Mouse (Mus musculus) MEL (cell line): ENCODE measurements around the gene Fzd4. TPM values are rescaled to one million over a fixed set of nuclear protein-coding genes. Genes with fewer than 3 reads are reported as not detected.

Source experiments
- DNase-seq: peaks from one replicate; pipeline ENCODE4 v3.0.0; 2011; ENCODE audit warnings: low read depth, low spot score
- H3K27ac ChIP-seq: 2 replicates; pipeline ENCODE4 v1.5.1; 2012; ENCODE audit warnings: low read depth, mild to moderate bottlenecking, control low read depth, low read length, moderate library complexity; ENCODE audit not compliant: control insufficient read depth
- H3K27me3 ChIP-seq, 2 experiments: fragments of 150-350 bp in 1 of 2; sonication (generic) in 1 of 2; 2 replicates each; pipeline ENCODE4 v1.6.1; 2012; ENCODE audit warnings: low read length in 2 of 2, mild to moderate bottlenecking in 2 of 2, improper control_type of control experiment in 1 of 2, moderate library complexity in 1 of 2; ENCODE audit not compliant: insufficient read depth in 2 of 2, control insufficient read depth in 1 of 2
- H3K36me3 ChIP-seq, 2 experiments: 2 replicates each; pipeline ENCODE4 v1.6.1; 2012 to 2014; ENCODE audit warnings: low read length in 2 of 2, improper control_type of control experiment in 1 of 2, inconsistent platforms in 1 of 2, mild to moderate bottlenecking in 1 of 2; ENCODE audit not compliant: insufficient read depth in 2 of 2, control insufficient read depth in 1 of 2
- H3K4me1 ChIP-seq, 2 experiments: fragments of 150-350 bp in 1 of 2; sonication (generic) in 1 of 2; 2 replicates each; pipeline ENCODE4 v1.6.1; 2012; ENCODE audit warnings: low read length in 2 of 2, improper control_type of control experiment in 1 of 2, mild to moderate bottlenecking in 1 of 2; ENCODE audit not compliant: insufficient read depth in 2 of 2, control insufficient read depth in 1 of 2
- H3K4me3 ChIP-seq, 2 experiments: fragments of 150-350 bp in 1 of 2; sonication (generic) in 1 of 2; 2 replicates each; pipeline ENCODE4 v1.5.1; 2012; ENCODE audit warnings: low read depth in 2 of 2, low read length in 2 of 2, mild to moderate bottlenecking in 2 of 2, moderate library complexity in 2 of 2, control low read depth in 1 of 2, improper control_type of control experiment in 1 of 2; ENCODE audit not compliant: control insufficient read depth in 1 of 2, insufficient read depth in 1 of 2
- H3K79me2 ChIP-seq: 2 replicates; pipeline ENCODE4 v1.6.1; 2012; ENCODE audit warnings: mild to moderate bottlenecking, low read length, moderate library complexity; ENCODE audit not compliant: control insufficient read depth, poor library complexity, insufficient read depth
- H3K9ac ChIP-seq: 2 replicates; pipeline ENCODE4 v1.6.1; 2012; ENCODE audit warnings: low read depth, mild to moderate bottlenecking, control low read depth, low read length, moderate library complexity; ENCODE audit not compliant: control insufficient read depth, poor library complexity, severe bottlenecking
- H3K9me3 ChIP-seq: fragments of 150-350 bp; sonication (generic); replicated peaks from 2 replicates; pipeline ENCODE4 v1.6.1; 2012; ENCODE audit warnings: mild to moderate bottlenecking, low read length, improper control_type of control experiment, moderate library complexity; ENCODE audit not compliant: insufficient read depth
- BHLHE40 ChIP-seq: IDR thresholded peaks from 2 replicates; pipeline ENCODE4 v1.6.1; 2012; ENCODE audit warnings: low read depth, mild to moderate bottlenecking, inconsistent platforms, low read length, improper control_type of control experiment, borderline replicate concordance
- CHD1 ChIP-seq: IDR thresholded peaks from 2 replicates; pipeline ENCODE4 v1.6.1; 2012; ENCODE audit warnings: low read depth, mild to moderate bottlenecking, inconsistent platforms, low read length, improper control_type of control experiment
- CHD2 ChIP-seq: IDR thresholded peaks from 2 replicates; pipeline ENCODE4 v1.6.1; 2011; ENCODE audit warnings: low read length, improper control_type of control experiment
- CTCF ChIP-seq, 3 experiments: IDR thresholded peaks in 2 of 3; conservative IDR thresholded peaks in 1 of 3; 2 replicates each; pipeline ENCODE4 v1.5.1; 2011 to 2012; ENCODE audit warnings: low read length in 3 of 3, low read depth in 2 of 3, mild to moderate bottlenecking in 2 of 3, improper control_type of control experiment in 1 of 3, inconsistent platforms in 1 of 3, mixed read lengths in 1 of 3, moderate library complexity in 1 of 3; ENCODE audit not compliant: control insufficient read depth in 1 of 3, insufficient read depth in 1 of 3, poor library complexity in 1 of 3, severe bottlenecking in 1 of 3
- EP300 ChIP-seq, 2 experiments: IDR thresholded peaks; 2 replicates each; pipeline ENCODE4 v1.6.1; 2011; ENCODE audit warnings: improper control_type of control experiment in 2 of 2, low read length in 2 of 2, low read depth in 1 of 2, mild to moderate bottlenecking in 1 of 2
- ETS1 ChIP-seq: IDR thresholded peaks from 2 replicates; pipeline ENCODE4 v1.6.1; 2012; ENCODE audit warnings: low read depth, mild to moderate bottlenecking, inconsistent platforms, low read length, improper control_type of control experiment, moderate library complexity
- GATA1 ChIP-seq: IDR thresholded peaks from 2 replicates; pipeline ENCODE4 v1.6.1; 2011; ENCODE audit warnings: low read depth, low read length, improper control_type of control experiment
- JUND ChIP-seq: IDR thresholded peaks from 2 replicates; pipeline ENCODE4 v1.6.1; 2011; ENCODE audit warnings: low read depth, mild to moderate bottlenecking, improper control_type of control experiment, low read length
- MAFK ChIP-seq: IDR thresholded peaks from 2 replicates; pipeline ENCODE4 v1.6.1; 2011; ENCODE audit warnings: low read depth, mild to moderate bottlenecking, low read length, improper control_type of control experiment, borderline replicate concordance
- MEF2A ChIP-seq: IDR thresholded peaks from 2 replicates; pipeline ENCODE4 v1.6.1; 2014; ENCODE audit warnings: low read depth, mild to moderate bottlenecking, inconsistent platforms, low read length, improper control_type of control experiment; ENCODE audit not compliant: poor library complexity, insufficient replicate concordance, severe bottlenecking; ENCODE audit errors: extremely low read depth
- MYB ChIP-seq: IDR thresholded peaks from 2 replicates; pipeline ENCODE4 v1.6.1; 2011; ENCODE audit warnings: mild to moderate bottlenecking, low read depth, low read length, improper control_type of control experiment
- POLR2A ChIP-seq, 2 experiments: IDR thresholded peaks; 2 replicates each; pipeline ENCODE4 v1.6.1; 2011 to 2012; ENCODE audit warnings: low read length in 2 of 2, mild to moderate bottlenecking in 2 of 2, control low read depth in 1 of 2, improper control_type of control experiment in 1 of 2, low read depth in 1 of 2, moderate library complexity in 1 of 2; ENCODE audit not compliant: control insufficient read depth in 1 of 2, insufficient read depth in 1 of 2, poor library complexity in 1 of 2
- POLR2AphosphoS2 ChIP-seq: IDR thresholded peaks from 2 replicates; pipeline ENCODE4 v1.6.1; 2011; ENCODE audit warnings: low read length, improper control_type of control experiment
- POLR2AphosphoS5 ChIP-seq: IDR thresholded peaks from 2 replicates; pipeline ENCODE4 v1.6.1; 2012; ENCODE audit warnings: low read depth, borderline replicate concordance, mild to moderate bottlenecking, inconsistent platforms, low read length, moderate library complexity, mixed read lengths
- RCOR1 ChIP-seq: IDR thresholded peaks from 2 replicates; pipeline ENCODE4 v1.6.1; 2012; ENCODE audit warnings: low read depth, mild to moderate bottlenecking, inconsistent platforms, low read length, improper control_type of control experiment
- TBP ChIP-seq: IDR thresholded peaks from 2 replicates; pipeline ENCODE4 v1.8.0; 2011; ENCODE audit warnings: low read depth, low read length, improper control_type of control experiment
- UBTF ChIP-seq: IDR thresholded peaks from 2 replicates; pipeline ENCODE4 v1.6.1; 2012; ENCODE audit warnings: low read depth, mild to moderate bottlenecking, inconsistent platforms, low read length, improper control_type of control experiment, moderate library complexity, borderline replicate concordance; ENCODE audit not compliant: insufficient read depth
- polyA plus RNA-seq, 2 experiments: library from polyadenylated mRNA; stranded (reverse) in 1 of 2; unstranded in 1 of 2; fragments of >175 nt in 1 of 2; fragments of >200 nt in 1 of 2; gene quantifications; 2 replicates each; pipeline versions ENCODE4 v1.2.1 to v1.2.4; 2012; ENCODE audit warnings: low replicate concordance in 2 of 2, low read depth in 1 of 2; ENCODE audit not compliant: insufficient read length in 2 of 2, insufficient read depth in 1 of 2, missing spikeins in 1 of 2
- total RNA-seq: library from RNA; depleted of rRNA; stranded (reverse); fragments of 300-350 nt; gene quantifications from 2 replicates; pipeline ENCODE4 v1.2.3, GENCODE M21; 2012

Fzd4 gene
- total and polyA plus RNA-seq, 3 experiments = 0.08 to 1.1 TPM; not detected in 1

- Histone ChIP-seq H3K79me2 (no peaks in the 10 kb centered on the region), H3K27ac (no peak overlapping the region), H3K4me1 (no peaks in the 10 kb centered on the region), H3K4me3 (no peak overlapping the region), H3K27me3 (no peaks in the 10 kb centered on the region; a peak in 1 of 4 replicates), H3K9me3 (no peaks in the 10 kb centered on the region), H3K9ac (no peak overlapping the region), H3K36me3 (no peaks in the 10 kb centered on the region)
- DNase-seq = no peak
- TF ChIP-seq GATA1 (no peak), MYB (no peak), CHD2 (no peak)
These were observed 29.9 kb downstream of the Fzd4 start for GRCm38 (mm10) chr7:89433893-89434616.

DNA sequence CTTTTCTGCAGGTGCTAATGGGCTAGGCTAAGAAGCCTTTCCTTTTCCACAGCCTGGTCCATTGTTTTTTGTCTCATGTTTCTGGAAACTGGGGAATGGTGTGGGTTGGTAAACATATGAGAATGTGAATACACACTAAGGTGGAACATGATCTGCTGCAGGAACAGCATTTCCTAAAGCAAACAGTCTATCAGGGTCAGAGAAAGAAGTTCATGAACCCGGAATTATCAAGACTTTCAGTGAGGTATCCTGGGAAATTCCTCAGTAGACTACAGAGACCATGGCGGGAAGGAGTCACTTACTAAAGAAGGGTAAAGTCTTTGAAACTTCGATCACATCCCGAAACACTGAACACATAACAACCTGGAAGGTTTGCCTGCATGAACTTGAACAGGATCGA, 32.2 kb downstream of the Fzd4 start:
- no peak for DNase-seq
- H3K9me3 ChIP-seq = no peaks in the 10 kb centered on the region
- H3K9ac ChIP-seq = no peak overlapping the region
- no peak for TF ChIP-seq UBTF
- no peak for TF ChIP-seq MAFK
- TF ChIP-seq TBP = no peak
- TF ChIP-seq JUND = no peak
- no peak for TF ChIP-seq MEF2A
- TF ChIP-seq POLR2AphosphoS5 = no peak
- TF ChIP-seq CHD1 = no peak
- no peak for TF ChIP-seq CTCF (IDR thresholded peaks at IDR 0.05 in 2 of 3, conservative IDR thresholded peaks at IDR 0.05 in 1 of 3; ENCODE audit: control insufficient read depth in 1 of 3, insufficient read depth in 1 of 3, low read depth in 2 of 3, low read length in 3 of 3, poor library complexity in 1 of 3, severe bottlenecking in 1 of 3)
- no peak for TF ChIP-seq POLR2AphosphoS2
- TF ChIP-seq MYB = no peak
- no peak for TF ChIP-seq GATA1
- TF ChIP-seq ETS1 = no peak
- TF ChIP-seq EP300 (IDR thresholded peaks at IDR 0.05; ENCODE audit: low read depth in 1 of 2, low read length in 2 of 2) = no peak
- TF ChIP-seq POLR2A (IDR thresholded peaks at IDR 0.05; ENCODE audit: control insufficient read depth in 1 of 2, insufficient read depth in 1 of 2, low read depth in 1 of 2, low read length in 2 of 2, poor library complexity in 1 of 2) = no peak
- TF ChIP-seq BHLHE40 = no peak
- TF ChIP-seq RCOR1 = no peak
- no peaks in the 10 kb centered on the region for H3K79me2 ChIP-seq
- H3K27me3 ChIP-seq = no peaks in the 10 kb centered on the region; a peak in 1 of 4 replicates
- no peaks in the 10 kb centered on the region for H3K4me1 ChIP-seq
- H3K4me3 ChIP-seq = no peak overlapping the region
- no peaks in the 10 kb centered on the region for H3K36me3 ChIP-seq
- H3K27ac ChIP-seq = no peak overlapping the region
